Mouse (Mus musculus) liver, embryonic 16.5 days (tissue): ENCODE data around the gene Bola1. TPM values are rescaled to one million over a fixed set of nuclear protein-coding genes. Genes with fewer than 3 reads are reported as not detected.

Experiments used
- ATAC-seq: fragments of 200-750 bp; cut with Nextera tagmentation; 2 replicates; pipeline ENCODE4 v1.8.0; 2017; ENCODE audit warnings: low read depth, mild to moderate bottlenecking, moderate number of reproducible peaks, moderate library complexity
- H3K27ac ChIP-seq: fragments of 300-500 bp; sonication (generic); 2 replicates; pipeline ENCODE4 v1.5.1; 2014; ENCODE audit warnings: mild to moderate bottlenecking, low read length
- H3K27me3 ChIP-seq: fragments of 300-500 bp; sonication (generic); 2 replicates; pipeline ENCODE4 v1.6.1; 2014; ENCODE audit warnings: low read depth, low read length, mixed read lengths; ENCODE audit not compliant: control insufficient read depth, insufficient read depth
- H3K36me3 ChIP-seq: fragments of 300-500 bp; sonication (generic); 2 replicates; pipeline ENCODE4 v1.6.1; 2014; ENCODE audit warnings: mild to moderate bottlenecking; ENCODE audit not compliant: control insufficient read depth, insufficient read depth
- H3K4me1 ChIP-seq: fragments of 300-500 bp; sonication (generic); 2 replicates; pipeline ENCODE4 v1.6.1; 2014; ENCODE audit warnings: low read depth, low read length, mixed read lengths; ENCODE audit not compliant: control insufficient read depth
- H3K4me2 ChIP-seq: fragments of 300-500 bp; sonication (generic); 2 replicates; pipeline ENCODE4 v1.6.1; 2014; ENCODE audit warnings: low read depth, low read length, mixed read lengths
- H3K4me3 ChIP-seq: fragments of 300-500 bp; sonication (generic); 2 replicates; pipeline ENCODE4 v1.5.1; 2014; ENCODE audit warnings: low read depth, mild to moderate bottlenecking, low read length
- H3K9ac ChIP-seq: fragments of 300-500 bp; sonication (generic); 2 replicates; pipeline ENCODE4 v1.6.1; 2014; ENCODE audit warnings: low read depth, low read length
- H3K9me3 ChIP-seq: fragments of 300-500 bp; sonication (generic); replicated peaks from 2 replicates; pipeline ENCODE4 v1.6.1; 2016; ENCODE audit warnings: low read length; ENCODE audit not compliant: control insufficient read depth
- WGBS: fragments of 180-500 bp; shearing (Covaris S2); extraction: QIAGEN DNeasy Blood & Tissue Kit; methylation state at CpG from one replicate; pipeline ENCODE4 v1.1.7; 2014; ENCODE audit not compliant: insufficient replicate concordance; 5-methylcytosine and 5-hydroxymethylcytosine counted together
- polyA plus RNA-seq: library from polyadenylated mRNA; unstranded; fragments of >200 nt; fragmentation: Nextera tagmentation; extraction: Ambion mirVana; gene quantifications from 2 replicates; pipeline ENCODE4 v1.2.1, GENCODE M21; 2015

The Bola1 gene
- polyA plus RNA-seq, 1 experiment from 2014 or later = 29.4 TPM

DNA sequence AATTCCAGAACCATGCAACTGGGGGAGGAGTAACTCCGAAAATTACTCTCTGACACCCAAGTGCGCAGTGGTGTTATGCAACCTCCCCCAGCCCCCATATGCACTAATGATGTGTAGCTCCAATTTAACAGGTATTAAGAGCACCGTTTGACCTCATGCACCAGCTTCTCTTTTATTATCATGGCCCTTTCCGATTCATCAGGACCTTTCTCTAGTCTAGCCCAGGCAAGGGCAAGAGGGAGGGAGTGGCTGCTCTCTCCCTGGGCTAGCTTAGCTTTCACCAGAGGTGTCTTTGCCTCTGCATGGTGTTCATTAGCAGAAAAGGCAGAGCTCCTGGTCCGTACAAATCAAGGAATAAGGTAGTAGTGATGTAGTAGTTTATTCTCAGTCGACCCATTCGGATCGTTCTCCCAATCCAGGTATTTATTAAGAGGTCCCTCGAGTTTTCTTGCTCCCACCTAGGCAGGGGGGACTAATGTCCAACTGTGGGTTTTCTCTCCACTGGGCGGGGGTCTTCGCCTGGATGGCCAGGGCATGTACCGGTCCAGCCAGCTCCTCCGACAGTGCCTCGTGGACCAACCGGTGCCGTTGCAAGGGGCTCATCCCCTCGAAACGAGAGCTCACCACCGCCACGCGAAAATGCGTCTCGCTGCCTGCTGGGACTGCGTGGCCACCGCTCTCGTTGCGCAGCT is 22.9 kb downstream of the Bola1 start:
- Histone ChIP-seq H3K4me2 (peak overlapping the region; percentile 99), H3K27me3 (peaks cover 3% of the 10 kb centered on the region), H3K9ac (peak overlapping the region; percentile 89), H3K9me3 (no peaks in the 10 kb centered on the region), H3K36me3 (no peaks in the 10 kb centered on the region), H3K4me1 (peaks cover 22% of the 10 kb centered on the region), H3K4me3 (peak overlapping the region; percentile 84), H3K27ac (peak overlapping the region; percentile 92)
- WGBS = 16% methylated on average over 27 of the region's 27 CpGs
- no peak for ATAC-seq

DNA sequence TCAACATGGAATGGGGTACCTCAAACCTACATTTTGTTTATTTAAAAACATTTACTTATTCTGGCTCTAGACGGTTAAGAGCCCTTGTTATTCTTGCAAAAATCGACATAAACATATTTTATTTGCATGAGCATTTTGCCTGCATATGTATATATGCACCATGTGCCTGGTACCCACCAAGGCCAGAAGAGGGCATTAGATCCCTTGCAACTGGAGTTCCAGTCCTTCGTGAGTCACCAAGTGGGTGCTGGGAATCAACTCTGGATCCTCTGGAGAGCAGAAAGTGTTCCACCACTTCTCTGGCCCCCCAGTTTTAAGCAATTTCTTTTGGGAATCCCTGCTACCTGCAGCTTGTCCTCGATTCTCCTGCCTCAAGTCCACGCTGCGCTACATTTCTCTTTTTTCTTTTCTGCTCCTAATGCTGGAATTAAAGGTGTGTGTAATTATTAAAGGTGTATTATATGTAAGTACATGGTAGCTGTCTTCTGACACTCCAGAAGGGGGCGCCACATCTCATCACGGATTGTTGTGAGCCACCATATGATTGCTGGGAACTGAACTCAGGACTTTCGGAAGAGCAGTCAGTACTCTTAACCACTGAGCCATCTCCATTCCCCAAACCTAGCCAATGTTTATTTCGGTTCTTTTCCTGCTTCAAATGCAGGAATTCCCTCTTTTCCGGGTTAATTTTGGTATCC is 23.7 kb downstream of the Bola1 start:
- no peaks in the 10 kb centered on the region for H3K9me3 ChIP-seq
- no peaks in the 10 kb centered on the region for H3K36me3 ChIP-seq
- no peak overlapping the region for H3K27ac ChIP-seq
- no peak overlapping the region for H3K9ac ChIP-seq
- ATAC-seq = no peak
- no peak overlapping the region for H3K4me3 ChIP-seq
- peaks cover 3% of the 10 kb centered on the region for H3K27me3 ChIP-seq
- no peak overlapping the region for H3K4me2 ChIP-seq
- H3K4me1 ChIP-seq = peaks cover 22% of the 10 kb centered on the region
- WGBS = 85% methylated on average over 11 of the region's 11 CpGs

DNA sequence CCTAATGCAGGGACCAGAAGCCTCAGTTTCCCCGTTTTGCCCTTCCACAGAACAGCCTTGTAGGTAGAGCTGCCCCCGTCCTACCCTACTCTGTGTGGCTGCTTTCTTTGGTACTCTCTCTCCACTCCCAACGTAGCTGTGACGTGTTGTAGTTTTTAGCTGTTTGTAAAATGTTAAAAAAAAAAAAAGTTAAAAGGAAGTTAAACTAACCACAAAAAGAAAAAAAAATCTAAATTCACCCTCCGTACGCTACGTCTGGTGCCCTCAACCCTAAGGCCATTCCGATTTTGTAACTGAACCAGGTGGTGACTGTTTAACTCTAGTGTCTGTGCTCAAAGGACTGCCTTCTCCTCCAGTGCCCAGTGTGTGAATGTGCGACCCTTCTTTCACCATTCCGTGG is 24.5 kb downstream of the Bola1 start:
- no peak overlapping the region for H3K4me3 ChIP-seq
- H3K27ac ChIP-seq = no peak overlapping the region
- ATAC-seq = no peak
- 55% methylated on average over 10 of the region's 10 CpGs for WGBS
- H3K36me3 ChIP-seq = no peaks in the 10 kb centered on the region
- peaks cover 22% of the 10 kb centered on the region for H3K4me1 ChIP-seq
- peaks cover 3% of the 10 kb centered on the region for H3K27me3 ChIP-seq
- no peak overlapping the region for H3K4me2 ChIP-seq
- no peak overlapping the region for H3K9ac ChIP-seq
- no peaks in the 10 kb centered on the region for H3K9me3 ChIP-seq

DNA sequence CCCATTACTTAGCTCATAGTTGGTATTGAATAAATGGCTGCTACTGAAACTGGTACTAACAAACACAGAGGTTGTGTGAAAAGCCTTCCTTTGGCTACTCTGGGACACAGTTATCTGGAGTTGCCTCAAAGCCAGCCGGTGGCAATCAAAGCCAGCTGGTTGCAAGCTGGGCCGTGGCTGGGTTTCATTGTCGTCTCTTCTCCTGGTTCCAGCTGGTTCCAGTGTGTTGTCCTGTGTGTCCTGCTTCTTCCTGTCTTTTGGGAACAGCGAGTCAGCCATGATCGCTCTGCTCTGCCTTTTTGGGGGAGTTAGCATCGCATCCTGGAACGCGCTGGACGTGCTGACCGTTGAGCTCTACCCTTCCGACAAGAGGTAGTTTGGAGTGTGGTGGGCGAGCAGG is 26.5 kb downstream of the Bola1 start:
- Histone ChIP-seq H3K36me3 (no peaks in the 10 kb centered on the region), H3K27ac (no peak overlapping the region), H3K9me3 (no peaks in the 10 kb centered on the region), H3K27me3 (peaks cover 3% of the 10 kb centered on the region), H3K4me1 (peaks cover 11% of the 10 kb centered on the region), H3K4me2 (no peak overlapping the region), H3K9ac (no peak overlapping the region), H3K4me3 (no peak overlapping the region)
- 63% methylated on average over 12 of the region's 12 CpGs for WGBS
- no peak for ATAC-seq

DNA sequence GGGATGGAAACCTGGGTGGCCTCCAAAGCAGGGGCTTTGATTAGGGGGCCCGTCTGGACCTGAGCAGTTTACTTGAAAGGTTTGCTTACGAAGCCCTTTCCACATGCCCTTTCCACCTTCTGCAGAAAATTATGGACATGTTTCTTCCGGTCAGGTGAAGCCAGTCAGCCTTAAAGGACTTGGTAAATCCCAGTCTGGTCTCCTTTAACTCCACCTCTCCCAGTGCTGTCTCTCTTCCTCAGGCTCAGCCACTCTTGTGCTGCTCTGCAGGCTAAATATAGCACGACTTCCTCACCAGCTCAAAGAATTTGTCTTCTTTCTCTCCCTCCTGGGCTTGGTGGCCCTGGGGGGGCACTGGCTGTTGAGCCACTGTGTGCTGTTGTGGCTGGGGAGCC is 37.1 kb downstream of the Bola1 start:
- no peak for ATAC-seq
- Histone ChIP-seq H3K27ac (no peak overlapping the region), H3K36me3 (peaks cover 2% of the 10 kb centered on the region; the same call in 1 of the 2 replicates), H3K4me2 (no peak overlapping the region), H3K4me1 (no peaks in the 10 kb centered on the region), H3K9me3 (no peaks in the 10 kb centered on the region), H3K9ac (no peak overlapping the region), H3K27me3 (peaks cover 8% of the 10 kb centered on the region), H3K4me3 (no peak overlapping the region)
- WGBS = 28% methylated on average over 4 of the region's 4 CpGs

DNA sequence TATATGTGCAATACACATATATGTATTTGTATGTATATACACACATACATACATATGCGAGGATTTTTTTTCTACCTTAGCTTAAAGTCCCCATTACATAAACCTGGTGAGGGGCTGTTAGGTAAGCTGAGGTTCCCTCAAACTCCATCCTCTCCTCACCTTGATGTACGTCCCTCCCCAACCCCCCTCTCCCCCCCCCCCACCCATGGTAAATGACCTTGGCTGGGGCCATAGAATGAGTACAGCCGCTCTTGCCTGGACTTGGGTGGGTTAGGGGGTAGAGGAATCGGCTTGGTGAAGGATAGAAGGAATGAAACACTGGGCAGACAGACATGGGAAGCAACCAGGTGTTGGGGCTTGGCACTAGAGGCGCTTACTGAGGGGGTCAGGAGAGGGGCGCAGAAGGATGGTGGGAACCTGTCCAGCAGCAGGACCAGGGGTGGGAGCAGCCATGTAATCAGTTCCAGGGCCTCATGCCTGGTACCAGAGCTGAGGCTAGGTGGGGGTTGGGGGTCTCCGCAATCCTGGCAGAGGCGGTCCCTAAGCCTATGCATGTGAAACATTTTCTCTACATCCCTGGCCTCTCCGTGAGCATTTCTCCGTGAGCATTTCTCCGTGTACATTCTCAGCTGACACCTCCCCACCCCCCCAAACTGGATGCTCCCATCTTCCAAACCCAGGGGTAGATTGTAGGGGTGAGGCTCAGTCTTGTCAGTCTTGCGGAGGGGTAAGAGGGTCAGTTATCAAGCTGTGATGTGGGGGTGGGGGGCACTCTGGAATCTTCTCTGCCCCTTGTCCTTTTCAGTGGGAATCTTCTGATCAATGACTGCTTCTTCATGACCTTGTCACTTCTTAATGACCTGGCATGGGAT is 37.8 kb downstream of the Bola1 start:
- Histone ChIP-seq H3K4me3 (no peak overlapping the region), H3K9me3 (no peaks in the 10 kb centered on the region), H3K9ac (no peak overlapping the region), H3K4me1 (no peaks in the 10 kb centered on the region), H3K36me3 (peaks cover 5% of the 10 kb centered on the region), H3K27me3 (peaks cover 8% of the 10 kb centered on the region), H3K4me2 (no peak overlapping the region), H3K27ac (no peak overlapping the region)
- WGBS = 47% methylated on average over 12 of the region's 12 CpGs
- no peak for ATAC-seq

DNA sequence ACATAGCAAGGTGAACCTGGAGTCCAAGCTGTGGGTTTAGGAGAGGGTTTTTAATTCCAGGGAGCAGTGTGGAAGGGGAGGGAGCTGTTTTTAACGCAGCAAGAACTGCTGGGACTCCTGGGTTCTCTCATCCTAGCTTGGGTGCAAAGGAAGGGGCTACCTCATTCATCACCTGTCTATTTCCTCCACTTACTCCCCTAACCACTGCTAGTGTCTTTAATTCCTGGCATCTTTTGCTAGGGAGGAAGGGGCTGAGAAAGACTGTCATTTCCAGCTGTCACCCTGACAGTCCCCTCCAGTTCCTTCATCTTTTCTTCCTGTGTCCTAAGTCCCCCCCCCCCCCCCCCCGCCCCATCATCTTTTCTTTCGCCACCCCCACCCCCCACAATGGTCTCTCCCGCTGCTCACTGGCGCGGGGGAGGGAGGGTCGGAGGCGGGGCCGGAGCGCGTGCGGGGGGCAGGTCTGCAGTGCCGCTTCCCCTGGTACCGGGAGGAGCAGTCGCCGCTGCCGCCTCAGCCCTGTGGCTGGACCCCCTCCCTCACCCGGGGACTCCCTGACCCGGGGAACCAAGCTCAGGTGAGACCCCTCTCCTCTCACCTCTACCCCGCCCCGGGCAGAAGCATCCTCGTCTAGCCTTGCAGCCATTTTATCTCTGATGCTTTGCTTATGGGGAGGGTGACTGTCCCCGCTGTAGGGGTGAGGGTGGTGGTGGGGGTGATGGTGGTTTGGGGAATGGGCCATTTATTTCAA is 38.6 kb downstream of the Bola1 start, which contains the start of gene Sv2a:
Sv2a (plus strand) TSS at position 425 of the 751 bp plus-strand sequence.
- H3K27me3 ChIP-seq = peaks cover 8% of the 10 kb centered on the region
- under 1% methylated on average over 21 of the region's 23 CpGs for WGBS
- H3K36me3 ChIP-seq = peaks cover 13% of the 10 kb centered on the region
- no peaks in the 10 kb centered on the region for H3K4me1 ChIP-seq
- no peak within 1 kb of the TSS for H3K9ac ChIP-seq
- ATAC-seq = no peak
- peak within 1 kb of the TSS; percentile 33 for H3K4me3 ChIP-seq
- no peak within 1 kb of the TSS for H3K27ac ChIP-seq
- no peaks in the 10 kb centered on the region for H3K9me3 ChIP-seq
- H3K4me2 ChIP-seq = peak within 1 kb of the TSS; percentile 53

DNA sequence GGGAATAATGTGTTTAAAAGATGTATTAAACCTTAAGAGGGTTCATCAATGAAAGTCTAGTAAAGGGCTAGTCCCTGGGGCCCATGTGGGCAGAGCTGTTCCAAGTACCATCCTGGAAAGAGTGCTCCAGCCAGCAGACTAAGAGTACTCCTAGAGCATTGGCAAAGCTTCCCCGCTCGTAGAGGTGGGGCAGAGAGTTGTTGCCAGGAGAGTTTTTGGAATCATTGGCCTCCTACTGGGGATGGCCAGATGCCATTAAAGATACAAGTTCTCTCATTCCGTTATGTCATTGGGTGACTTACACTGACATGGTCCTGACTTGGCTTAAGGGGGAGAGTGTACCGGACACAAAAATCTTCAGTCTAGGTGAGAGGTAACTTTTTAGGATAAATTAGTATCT is 40.0 kb downstream of the Bola1 start:
- no peaks in the 10 kb centered on the region for H3K9me3 ChIP-seq
- 67% methylated on average over 4 of the region's 4 CpGs for WGBS
- H3K27ac ChIP-seq = no peak overlapping the region
- no peak overlapping the region for H3K4me2 ChIP-seq
- peaks cover 25% of the 10 kb centered on the region for H3K36me3 ChIP-seq
- no peak overlapping the region for H3K4me3 ChIP-seq
- H3K4me1 ChIP-seq = no peaks in the 10 kb centered on the region; the same call in 1 of the 2 replicates
- H3K9ac ChIP-seq = no peak overlapping the region
- H3K27me3 ChIP-seq = peaks cover 8% of the 10 kb centered on the region
- no peak for ATAC-seq
